Mouse (Mus musculus) retina, adult 2 months (tissue): ENCODE results near the gene Pde1a.

Experiments used
- DNase-seq: peaks from one replicate; pipeline ENCODE4 v3.0.0-alpha.2; 2012; ENCODE audit warnings: low read depth, low spot score

Pde1a gene

DNA sequence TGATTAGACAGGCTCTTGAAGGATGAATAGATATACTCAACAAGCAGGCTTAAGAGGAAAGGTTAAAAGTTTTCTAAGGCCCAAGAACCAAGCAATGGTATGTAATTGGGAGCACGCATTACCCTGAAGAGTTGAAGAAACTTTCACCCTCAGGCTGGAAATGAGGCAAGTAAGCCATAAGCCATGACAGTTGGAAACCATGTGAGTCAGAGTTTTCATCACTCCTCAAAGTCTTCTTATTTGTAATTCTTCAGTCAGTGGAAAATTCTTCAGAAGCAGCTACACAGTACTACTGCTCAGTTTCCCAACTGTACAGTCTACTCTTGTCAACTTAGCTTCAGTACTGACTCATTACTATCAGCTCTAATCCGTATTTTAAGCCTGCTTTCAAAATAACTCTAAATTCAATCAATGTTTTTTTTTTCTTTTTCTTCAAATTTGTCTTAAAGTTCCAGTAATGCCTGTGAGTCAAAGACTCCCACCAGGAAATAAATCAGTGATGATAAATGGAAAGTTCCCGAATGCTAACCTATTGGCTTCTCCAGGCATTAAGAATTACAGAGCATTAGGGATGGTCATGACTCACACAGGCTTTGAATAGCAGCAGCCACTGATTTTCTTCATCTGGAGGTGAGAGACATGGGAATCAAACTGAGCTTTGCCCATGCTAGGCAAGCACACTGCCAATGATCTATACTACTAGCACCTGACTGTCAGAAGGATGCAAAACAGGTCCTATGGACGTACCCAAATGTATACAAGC is 82.3 kb downstream of the Pde1a start:
- no peak for DNase-seq

- DNase-seq, result no peak
Measured at GRCm38 (mm10) chr2:80038642-80039445, 90.4 kb downstream of the Pde1a start.

GRCm38 (mm10) chr2:80037971-80038370 is 91.3 kb downstream of the Pde1a start:
- no peak for DNase-seq

- no peak for DNase-seq
Measured at GRCm38 (mm10) chr2:80029051-80029450, 100.2 kb downstream of the Pde1a start.

- no peak for DNase-seq
Measured at GRCm38 (mm10) chr2:80026053-80026452, 103.2 kb downstream of the Pde1a start.

DNA sequence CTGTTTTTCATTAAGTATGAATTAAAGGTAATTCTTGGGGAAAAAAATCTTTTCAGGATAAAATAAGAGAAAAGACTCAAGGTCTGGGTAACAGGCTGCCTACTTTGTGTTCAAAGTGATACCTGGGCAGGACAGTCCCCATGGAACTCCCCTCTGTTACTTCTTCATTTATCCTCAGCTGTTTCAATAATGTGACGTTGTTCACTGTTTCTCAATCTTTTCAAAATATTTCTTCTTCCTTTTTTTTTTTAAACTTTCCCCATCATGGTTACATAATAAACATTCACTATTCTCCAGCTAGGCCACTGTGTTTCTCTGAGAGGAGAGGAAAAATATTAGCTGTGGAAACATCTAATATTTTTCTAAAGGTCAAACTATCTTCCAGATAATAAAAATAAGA is 103.7 kb downstream of the Pde1a start:
- no peak for DNase-seq

- no peak for DNase-seq
Measured at GRCm38 (mm10) chr2:80025038-80025437, 104.2 kb downstream of the Pde1a start.

DNA sequence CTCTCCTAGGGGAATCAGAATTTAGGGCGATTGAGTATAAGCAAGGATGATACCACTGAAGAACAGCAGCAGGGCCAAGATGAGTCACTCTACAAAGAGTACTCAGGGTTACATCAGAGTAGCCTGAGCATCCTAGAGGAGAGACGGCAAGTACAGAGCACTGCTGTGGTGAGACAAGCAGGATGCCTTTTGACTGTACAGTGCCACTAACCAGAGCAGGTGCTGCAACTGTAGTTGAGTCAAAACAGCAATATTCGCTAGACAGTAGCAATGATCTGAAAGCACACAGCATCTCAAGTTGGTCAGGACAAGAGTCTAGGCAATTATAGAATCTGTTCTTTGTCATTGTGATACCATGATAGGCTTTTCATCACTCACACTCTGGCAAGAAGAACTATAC is 115.1 kb downstream of the Pde1a start:
- no peak for DNase-seq

DNA sequence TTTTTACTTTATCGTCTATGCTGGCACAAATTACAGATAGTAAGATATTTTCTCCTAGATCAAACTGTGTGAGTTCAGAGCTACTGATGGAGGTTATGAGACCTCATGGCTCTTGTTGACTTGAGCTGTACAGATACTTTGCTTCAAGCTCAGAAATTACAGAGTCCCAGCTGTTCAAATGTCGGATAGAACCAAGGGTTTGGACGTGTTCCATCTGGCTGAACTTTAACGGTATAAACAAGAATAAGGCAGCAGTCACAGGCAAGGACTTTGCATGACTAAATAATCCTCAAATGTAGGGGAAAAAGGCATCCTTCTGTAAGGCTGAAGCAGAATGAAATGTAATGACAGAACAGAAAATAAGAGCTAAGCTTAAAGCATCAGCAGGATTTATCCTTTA is 116.2 kb downstream of the Pde1a start:
- DNase-seq, result no peak

GRCm38 (mm10) chr2:79999168-79999567 is 130.1 kb downstream of the Pde1a start:
- DNase-seq, result no peak

DNA sequence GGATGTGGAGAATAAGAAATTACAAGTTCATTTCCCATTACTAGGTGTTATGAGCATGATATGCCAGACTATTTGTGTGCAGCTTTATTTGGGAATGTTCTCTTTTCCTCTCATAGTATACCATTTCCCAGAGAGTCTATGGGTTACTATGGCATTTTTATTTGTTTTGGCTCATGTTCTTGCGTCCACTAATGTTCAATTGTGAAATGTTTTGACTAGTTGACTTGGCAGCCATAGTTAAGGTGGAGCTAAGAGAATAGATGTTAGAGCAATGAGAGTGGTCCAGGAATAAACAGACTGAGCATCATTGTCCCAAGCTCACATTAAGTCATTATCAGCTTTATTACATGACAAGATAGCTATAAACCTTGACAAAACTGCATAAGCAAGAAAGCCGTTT is 130.8 kb downstream of the Pde1a start:
- DNase-seq, result no peak

DNA sequence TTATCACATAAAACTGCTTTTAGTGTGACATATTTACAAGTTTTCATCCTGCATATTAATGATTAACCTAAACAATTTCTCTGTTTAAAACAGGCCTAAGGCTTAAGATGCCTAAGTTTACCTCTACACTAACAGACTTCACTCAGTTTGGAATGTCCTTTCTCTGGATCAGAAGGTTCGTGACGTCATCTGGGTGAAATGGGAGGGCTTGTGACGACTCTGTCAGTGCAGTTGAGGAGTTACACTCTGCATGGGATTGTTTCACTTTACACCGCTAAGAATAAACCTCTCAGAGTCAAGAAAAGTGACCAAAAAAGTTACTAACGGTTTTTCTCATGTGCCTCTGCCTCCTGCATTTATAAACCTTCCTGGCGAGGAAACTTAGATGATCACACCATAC is 137.6 kb downstream of the Pde1a start:
- no peak for DNase-seq

GRCm38 (mm10) chr2:79983778-79984177 is 145.5 kb downstream of the Pde1a start:
- DNase-seq, result no peak

GRCm38 (mm10) chr2:79983222-79983632 is 146.0 kb downstream of the Pde1a start:
- no peak for DNase-seq

DNA sequence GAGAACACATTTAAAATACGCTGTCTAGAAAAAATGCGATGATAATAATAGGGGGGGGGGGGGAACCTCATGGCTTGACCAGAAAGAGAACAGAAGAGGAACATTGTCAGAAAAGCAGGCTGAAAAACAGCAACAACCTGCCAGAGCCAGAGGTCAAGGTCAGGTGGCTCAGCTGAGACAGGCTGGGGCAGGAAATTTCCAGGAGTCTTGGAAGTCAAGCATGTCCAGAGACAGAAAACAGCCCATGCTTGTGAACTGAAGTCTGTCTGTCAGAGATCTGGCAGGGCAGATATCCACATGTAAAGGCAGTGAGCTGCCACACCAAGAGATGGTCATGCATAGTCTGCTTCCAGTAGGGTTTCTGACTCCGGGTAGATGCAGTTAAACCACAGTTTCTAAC is 147.5 kb downstream of the Pde1a start:
- DNase-seq, result no peak

GRCm38 (mm10) chr2:79978992-79979391 is 150.3 kb downstream of the Pde1a start:
- no peak for DNase-seq

DNA sequence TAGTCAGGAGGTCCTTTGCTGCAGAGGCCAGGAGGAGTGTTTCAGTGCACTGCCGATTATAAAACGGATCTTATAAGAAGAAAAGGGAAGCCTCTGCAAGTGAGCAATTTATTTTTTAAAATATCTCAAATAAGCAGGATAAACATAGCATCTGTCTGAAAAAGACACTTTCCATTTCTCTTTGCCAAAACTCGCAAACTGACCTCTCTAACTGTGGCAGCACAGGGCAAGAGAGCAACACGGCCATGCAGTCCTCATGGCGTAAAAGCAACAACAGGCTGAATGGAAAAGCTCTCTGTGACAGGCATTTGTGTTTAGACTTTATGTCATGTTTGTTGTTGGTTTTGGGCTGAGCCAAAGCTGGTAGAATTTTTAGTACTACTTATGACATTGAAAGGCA is 152.0 kb downstream of the Pde1a start:
- no peak for DNase-seq

GRCm38 (mm10) chr2:79975947-79976346 is 153.3 kb downstream of the Pde1a start:
- no peak for DNase-seq

DNA sequence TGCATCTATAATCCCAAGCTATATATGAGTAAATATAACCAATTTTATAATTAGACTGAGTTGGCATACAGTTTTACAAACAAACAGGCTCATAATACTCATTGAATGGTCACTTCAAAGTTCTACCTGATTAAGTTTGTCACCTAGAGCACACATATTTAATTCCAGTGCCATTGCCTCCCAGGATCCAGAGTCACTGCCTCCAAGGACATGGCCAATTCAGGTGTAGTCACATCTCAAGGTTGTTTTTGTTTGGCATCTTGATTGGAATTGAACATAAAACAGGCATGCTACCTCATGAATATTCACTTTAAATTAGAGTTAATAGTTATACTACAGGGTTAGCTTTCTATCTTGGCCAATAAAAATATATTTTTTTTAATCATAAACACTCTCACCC is 157.0 kb downstream of the Pde1a start:
- DNase-seq, result no peak

DNA sequence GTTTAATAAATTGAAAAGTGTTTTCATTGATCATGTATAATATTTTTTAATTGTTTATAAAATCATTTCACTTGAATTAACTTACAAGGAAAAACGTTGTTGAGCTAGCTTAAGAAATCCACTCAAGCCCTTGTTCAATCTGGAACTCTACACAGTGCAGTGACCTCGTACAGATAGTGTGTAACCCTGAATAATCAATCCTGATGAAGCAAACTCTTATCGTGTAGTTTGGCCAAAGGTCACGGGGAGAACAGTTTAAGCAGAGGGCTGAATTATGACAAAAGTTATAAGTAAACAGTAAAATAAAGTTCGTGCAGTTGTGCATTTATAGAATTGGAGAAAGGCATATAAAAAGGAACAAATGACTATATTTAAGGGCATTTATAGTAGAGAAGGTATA is 159.7 kb downstream of the Pde1a start:
- DNase-seq, result no peak

DNA sequence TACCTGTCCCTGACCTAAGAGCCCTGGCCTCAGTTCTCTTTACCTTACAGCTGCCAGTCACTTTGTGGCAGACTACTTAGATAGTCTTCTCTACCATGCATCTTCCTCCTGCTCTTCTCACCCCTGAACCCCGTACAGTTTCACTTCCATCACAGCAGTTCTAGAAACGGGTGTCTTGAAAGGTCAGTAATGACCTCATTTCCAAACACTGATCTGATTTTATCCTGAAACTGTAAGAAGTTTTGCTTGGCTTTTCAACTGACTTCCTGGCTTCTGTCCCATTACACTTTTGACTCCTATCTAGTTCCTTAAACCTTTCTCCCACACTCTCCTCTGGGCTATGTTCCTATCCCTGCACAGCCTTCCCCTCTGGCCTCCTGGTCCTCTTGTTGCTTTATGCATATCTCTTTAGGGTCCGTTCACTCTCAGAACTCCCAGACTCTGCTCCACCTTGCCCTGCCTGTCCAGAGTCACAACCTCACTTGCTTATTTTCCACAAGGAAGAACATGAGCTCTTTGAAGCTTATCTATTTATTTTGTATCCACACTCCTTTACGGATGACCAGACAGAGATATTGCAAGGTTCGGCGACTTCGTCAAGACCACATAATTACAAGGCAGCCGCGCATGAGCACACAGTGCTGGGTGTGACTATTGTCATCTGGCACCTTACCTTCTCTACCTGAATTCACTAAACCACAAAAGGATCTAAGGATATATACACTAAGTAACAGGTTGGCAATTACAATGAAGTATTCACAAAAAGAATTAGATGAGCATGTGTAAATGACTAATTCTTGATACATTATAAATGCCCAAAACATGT is 162.4 kb downstream of the Pde1a start:
- DNase-seq, result no peak

DNA sequence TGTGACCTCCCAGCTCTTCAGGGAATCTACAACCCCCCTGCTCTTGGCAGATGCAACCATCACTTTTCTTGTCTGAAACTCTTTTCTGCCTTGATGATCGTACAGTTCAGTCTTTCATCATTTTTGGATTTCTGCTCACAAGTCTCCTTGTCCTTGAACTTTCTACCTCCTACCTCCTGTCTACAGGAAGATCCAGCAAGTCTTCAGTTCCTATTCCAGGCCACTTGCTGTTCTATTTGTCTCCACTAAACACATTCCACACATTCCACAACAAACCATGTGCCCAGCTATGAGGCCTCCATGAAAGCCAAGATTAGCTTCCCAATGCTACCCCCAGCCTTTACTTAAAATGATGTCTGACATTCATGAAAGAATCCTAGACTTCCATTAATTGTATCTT is 163.2 kb downstream of the Pde1a start:
- DNase-seq, result no peak
